Mouse (Mus musculus): ENCODE measurements around the gene Phf21b. TPM values are rescaled to one million over a fixed set of nuclear protein-coding genes. Genes with fewer than 3 reads are reported as not detected.

Phf21b gene
- polyA plus RNA-seq, 1 experiment from 2014 or later: 1.2 TPM

- no peak overlapping the region for H3K4me3 ChIP-seq
- H3K27me3 ChIP-seq (ENCODE audit: low read depth, poor library complexity, severe bottlenecking): no peaks in the 10 kb centered on the region
- H3K4me1 ChIP-seq: peaks cover 49% of the 10 kb centered on the region
- no peaks in the 10 kb centered on the region for H3K36me3 ChIP-seq
- WGBS: 76% methylated on average over 3 of the region's 3 CpGs
- DNase-seq (ENCODE audit: low spot score): no peak
- H3K9me3 ChIP-seq (replicated peaks): no peaks in the 10 kb centered on the region
- no peak overlapping the region for H3K27ac ChIP-seq
Measured at GRCm38 (mm10) chr15:84840560-84840959, 15.3 kb downstream of the Phf21b start.

DNA sequence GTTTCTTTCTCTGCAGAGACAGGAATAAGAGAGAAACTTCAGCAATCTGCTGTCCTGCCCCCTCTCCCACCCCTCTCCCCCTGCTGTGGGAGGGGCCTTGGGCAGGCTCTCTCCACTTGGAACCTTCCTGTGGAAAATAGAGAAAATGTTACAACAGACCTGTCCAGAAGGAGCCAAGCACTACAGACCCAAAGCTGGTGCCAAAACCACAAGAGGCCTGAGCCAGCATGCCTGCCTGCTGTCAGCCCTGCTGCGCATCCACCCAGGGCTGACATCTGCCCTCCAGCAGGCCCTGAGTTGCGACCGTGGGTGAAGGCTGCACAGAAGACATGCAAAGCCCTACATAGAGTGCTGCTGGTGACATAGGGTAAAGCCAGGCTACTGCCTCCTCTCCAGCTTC lies 16.3 kb downstream of the Phf21b start:
- 79% methylated on average over 3 of the region's 3 CpGs for WGBS
- H3K4me3 ChIP-seq: no peak overlapping the region
- H3K36me3 ChIP-seq: no peaks in the 10 kb centered on the region
- H3K27ac ChIP-seq: 0 out of 2 replicates have a peak overlapping the region, but pooled peaks have one; percentile 30
- H3K4me1 ChIP-seq: peaks cover 42% of the 10 kb centered on the region
- H3K9me3 ChIP-seq (replicated peaks): no peaks in the 10 kb centered on the region
- no peak for DNase-seq (ENCODE audit: low spot score)
- H3K27me3 ChIP-seq (ENCODE audit: low read depth, poor library complexity, severe bottlenecking): no peaks in the 10 kb centered on the region

- H3K4me3 ChIP-seq: no peak overlapping the region
- H3K27me3 ChIP-seq (ENCODE audit: low read depth, poor library complexity, severe bottlenecking): no peaks in the 10 kb centered on the region
- no peaks in the 10 kb centered on the region for H3K36me3 ChIP-seq
- peaks cover 28% of the 10 kb centered on the region for H3K4me1 ChIP-seq
- WGBS: 89% methylated on average over 6 of the region's 6 CpGs
- no peaks in the 10 kb centered on the region for H3K9me3 ChIP-seq (replicated peaks)
- H3K27ac ChIP-seq: no peak overlapping the region
- DNase-seq (ENCODE audit: low spot score): no peak
Measured at GRCm38 (mm10) chr15:84837896-84838295, 18.0 kb downstream of the Phf21b start.

DNA sequence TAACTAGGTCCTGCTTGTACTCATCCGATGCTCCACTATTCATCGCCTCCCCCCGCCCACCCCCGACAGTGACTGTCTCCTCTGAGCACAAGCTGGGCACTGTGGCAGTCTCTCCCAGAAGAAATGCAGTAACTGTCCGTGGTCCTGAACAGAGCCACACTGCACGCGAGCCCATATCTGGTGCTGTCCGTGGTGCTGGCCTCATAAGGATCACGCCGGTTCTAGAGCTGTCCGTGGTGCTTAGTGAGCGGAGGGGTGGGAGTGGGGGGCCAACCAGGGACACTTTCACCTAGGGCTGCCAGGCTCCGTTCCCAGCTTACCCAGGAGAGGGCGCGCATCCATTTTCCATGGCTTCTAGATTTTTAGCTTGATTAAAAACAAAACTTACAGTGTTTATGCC lies 26.4 kb downstream of the Phf21b start:
- DNase-seq (ENCODE audit: low spot score): peak; percentile 98
- peaks cover 18% of the 10 kb centered on the region for H3K4me1 ChIP-seq
- H3K27ac ChIP-seq: no peak overlapping the region
- no peaks in the 10 kb centered on the region for H3K36me3 ChIP-seq
- no peaks in the 10 kb centered on the region for H3K9me3 ChIP-seq (replicated peaks)
- H3K4me3 ChIP-seq: no peak overlapping the region
- H3K27me3 ChIP-seq (ENCODE audit: low read depth, poor library complexity, severe bottlenecking): no peaks in the 10 kb centered on the region
- 6% methylated on average over 15 of the region's 15 CpGs for WGBS

DNA sequence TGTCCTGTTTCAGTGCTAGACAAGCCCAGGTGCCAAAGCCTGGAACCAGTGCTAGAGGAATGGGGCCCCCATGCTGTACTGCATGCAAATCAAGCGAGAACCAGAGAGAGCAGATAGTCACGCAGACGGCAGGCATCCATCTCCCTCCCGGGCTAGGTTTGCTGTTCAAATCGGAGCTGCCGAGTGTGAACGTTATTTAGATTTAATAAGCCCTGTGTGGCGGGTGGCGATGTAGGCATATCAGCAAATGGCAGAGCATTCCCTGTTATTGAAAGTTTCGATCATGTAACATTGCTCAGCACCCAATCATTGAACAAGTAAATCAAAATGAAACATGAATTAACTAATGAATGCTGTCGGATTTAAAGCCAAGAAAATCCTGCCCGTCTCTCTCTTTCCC lies 27.2 kb downstream of the Phf21b start:
- no peak overlapping the region for H3K4me3 ChIP-seq
- H3K36me3 ChIP-seq: no peaks in the 10 kb centered on the region
- H3K27ac ChIP-seq: no peak overlapping the region
- H3K27me3 ChIP-seq (ENCODE audit: low read depth, poor library complexity, severe bottlenecking): no peaks in the 10 kb centered on the region
- WGBS: 94% methylated on average over 12 of the region's 12 CpGs
- H3K4me1 ChIP-seq: peaks cover 18% of the 10 kb centered on the region
- H3K9me3 ChIP-seq (replicated peaks): no peaks in the 10 kb centered on the region
- no peak for DNase-seq (ENCODE audit: low spot score)

GRCm38 (mm10) chr15:84823086-84823485 lies 32.8 kb downstream of the Phf21b start:
- H3K4me1 ChIP-seq: no peaks in the 10 kb centered on the region
- 93% methylated on average over 4 of the region's 4 CpGs for WGBS
- no peak overlapping the region for H3K4me3 ChIP-seq
- no peaks in the 10 kb centered on the region for H3K27me3 ChIP-seq (ENCODE audit: low read depth, poor library complexity, severe bottlenecking)
- no peaks in the 10 kb centered on the region for H3K36me3 ChIP-seq
- H3K9me3 ChIP-seq (replicated peaks): no peaks in the 10 kb centered on the region
- DNase-seq (ENCODE audit: low spot score): no peak
- H3K27ac ChIP-seq: no peak overlapping the region

DNA sequence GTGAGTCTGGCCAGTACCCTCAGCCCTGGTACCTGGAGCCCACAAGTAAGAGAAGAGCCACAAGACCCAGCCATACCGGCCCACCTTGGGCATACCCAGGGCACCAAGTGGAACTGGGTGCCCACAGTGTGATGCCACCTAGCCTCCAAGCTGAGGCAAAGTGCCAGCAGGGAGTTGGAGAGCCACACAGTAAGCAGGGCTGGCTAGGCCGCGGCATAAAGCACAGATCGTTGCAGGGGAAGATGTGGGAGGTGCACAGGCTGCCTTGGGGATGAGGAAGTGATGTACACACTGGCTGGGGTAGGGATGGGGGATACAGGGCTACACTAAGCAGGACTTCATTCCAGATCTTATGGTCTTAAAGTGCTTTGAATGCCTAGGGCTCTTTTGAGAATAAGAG lies 35.0 kb downstream of the Phf21b start:
- H3K9me3 ChIP-seq (replicated peaks): no peaks in the 10 kb centered on the region
- no peak overlapping the region for H3K27ac ChIP-seq
- no peaks in the 10 kb centered on the region for H3K27me3 ChIP-seq (ENCODE audit: low read depth, poor library complexity, severe bottlenecking)
- H3K4me3 ChIP-seq: no peak overlapping the region
- DNase-seq (ENCODE audit: low spot score): no peak
- H3K36me3 ChIP-seq: no peaks in the 10 kb centered on the region
- 94% methylated on average over 4 of the region's 4 CpGs for WGBS
- H3K4me1 ChIP-seq: no peaks in the 10 kb centered on the region

DNA sequence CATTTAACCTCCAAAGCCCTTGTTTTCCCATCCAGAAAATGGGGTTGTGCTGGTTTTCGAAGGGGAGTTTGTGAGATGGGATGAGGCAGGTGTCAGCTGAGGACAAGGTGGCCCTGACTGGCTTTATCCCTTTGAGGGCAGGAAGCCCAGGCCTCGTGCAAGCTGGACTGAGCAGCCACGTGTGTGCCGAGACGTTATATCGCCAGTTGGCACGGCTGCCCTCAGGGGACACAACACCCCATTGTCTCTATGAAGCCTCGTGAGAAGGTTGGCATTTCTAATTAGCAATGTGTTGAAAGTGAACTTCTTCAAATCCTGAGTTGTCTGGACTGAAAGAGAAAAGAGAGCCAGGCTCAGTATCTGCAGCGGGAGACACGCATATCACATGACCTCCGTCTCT lies 37.6 kb downstream of the Phf21b start:
- WGBS: 89% methylated on average over 11 of the region's 11 CpGs
- H3K27ac ChIP-seq: no peak overlapping the region

DNA sequence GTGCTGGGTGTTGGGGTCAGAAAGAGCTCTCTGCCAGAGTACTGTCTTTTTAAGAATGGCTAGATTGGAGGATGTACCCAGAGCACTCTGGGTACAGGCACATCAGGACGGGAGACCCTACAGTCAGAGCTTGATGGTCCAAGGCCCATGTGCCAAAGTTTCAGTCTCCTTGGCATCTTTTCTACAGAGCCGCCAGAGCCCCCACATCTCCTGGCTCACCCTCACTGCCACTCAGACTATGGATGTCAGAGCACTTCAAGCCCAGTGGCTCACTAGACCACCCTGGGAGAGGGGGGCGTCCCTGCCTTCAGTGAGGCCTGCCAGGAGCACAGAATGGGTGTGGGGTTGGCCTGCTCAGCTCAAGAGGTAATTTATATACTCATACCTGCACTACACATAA lies 38.3 kb downstream of the Phf21b start:
- Histone ChIP-seq H3K27me3 (ENCODE audit: low read depth, poor library complexity, severe bottlenecking) (no peaks in the 10 kb centered on the region), H3K4me3 (no peak overlapping the region), H3K9me3 (replicated peaks) (no peaks in the 10 kb centered on the region), H3K27ac (no peak overlapping the region), H3K36me3 (no peaks in the 10 kb centered on the region), H3K4me1 (peaks cover 14% of the 10 kb centered on the region)
- WGBS: 81% methylated on average over 3 of the region's 3 CpGs
- no peak for DNase-seq (ENCODE audit: low spot score)

More for the DNA sequence above, 37.6 kb downstream of the Phf21b start:
- peaks cover 8% of the 10 kb centered on the region; the same call in 1 of the 2 replicates for H3K4me1 ChIP-seq
- no peaks in the 10 kb centered on the region for H3K9me3 ChIP-seq (replicated peaks)
- no peaks in the 10 kb centered on the region for H3K27me3 ChIP-seq (ENCODE audit: low read depth, poor library complexity, severe bottlenecking)
- H3K4me3 ChIP-seq: no peak overlapping the region
- DNase-seq (ENCODE audit: low spot score): no peak
- H3K36me3 ChIP-seq: no peaks in the 10 kb centered on the region

DNA sequence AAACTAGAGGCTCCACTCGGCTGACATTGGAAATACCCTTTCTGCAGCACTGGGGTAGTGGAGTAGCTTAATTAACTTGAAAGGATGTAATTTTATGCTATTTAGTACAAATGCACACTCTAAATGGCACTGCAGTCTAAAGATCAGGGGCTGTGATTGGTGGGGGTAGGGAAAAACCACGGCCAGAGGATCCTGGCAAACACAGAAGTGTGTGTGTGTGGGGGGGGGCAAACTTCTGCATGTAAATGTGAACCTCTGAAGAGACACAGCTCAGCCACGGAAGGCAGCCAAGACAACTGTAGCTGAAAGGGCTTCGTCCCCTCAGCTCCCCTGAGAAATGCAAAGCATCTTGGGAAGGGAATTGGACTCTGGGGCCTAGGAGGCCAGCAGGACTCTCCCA lies 40.7 kb downstream of the Phf21b start:
- H3K4me3 ChIP-seq: no peak overlapping the region
- peaks cover 27% of the 10 kb centered on the region for H3K4me1 ChIP-seq
- H3K36me3 ChIP-seq: no peaks in the 10 kb centered on the region
- no peak overlapping the region for H3K27ac ChIP-seq
- no peaks in the 10 kb centered on the region for H3K9me3 ChIP-seq (replicated peaks)
- WGBS: 62% methylated on average over 4 of the region's 4 CpGs
- H3K27me3 ChIP-seq (ENCODE audit: low read depth, poor library complexity, severe bottlenecking): peaks cover 6% of the 10 kb centered on the region; the same call in 1 of the 2 replicates
- no peak for DNase-seq (ENCODE audit: low spot score)

DNA sequence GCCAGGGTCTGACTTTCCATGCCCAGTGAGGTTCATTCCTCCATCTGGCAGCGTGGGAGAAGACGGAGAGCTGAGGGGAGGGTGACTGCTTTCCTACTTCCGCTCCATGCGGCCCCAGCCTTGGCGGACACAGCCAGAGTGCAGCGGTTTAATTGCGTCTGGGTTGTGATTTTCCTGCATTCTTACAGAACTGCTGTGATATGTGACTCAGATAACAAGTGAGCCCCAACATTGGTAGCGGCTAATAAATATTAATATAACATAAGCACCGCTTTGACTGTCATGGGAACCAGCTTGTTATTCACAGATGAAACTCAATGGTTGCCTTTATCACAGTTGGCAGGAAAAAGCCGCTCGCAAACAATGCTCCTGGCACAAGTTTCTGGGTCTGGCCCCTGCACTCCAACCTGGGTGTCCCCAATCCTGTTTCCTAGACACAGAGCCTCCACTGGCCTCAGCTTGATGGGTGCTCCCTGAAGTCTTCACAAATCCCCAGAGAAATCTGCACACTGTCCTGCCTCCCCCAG lies 43.0 kb downstream of the Phf21b start:
- 89% methylated on average over 11 of the region's 11 CpGs for WGBS
- Histone ChIP-seq H3K4me3 (no peak overlapping the region), H3K9me3 (replicated peaks) (no peaks in the 10 kb centered on the region), H3K27ac (no peak overlapping the region), H3K36me3 (no peaks in the 10 kb centered on the region), H3K4me1 (peaks cover 46% of the 10 kb centered on the region), H3K27me3 (ENCODE audit: low read depth, poor library complexity, severe bottlenecking) (peaks cover 6% of the 10 kb centered on the region; the same call in 1 of the 2 replicates)
- no peak for DNase-seq (ENCODE audit: low spot score)

DNA sequence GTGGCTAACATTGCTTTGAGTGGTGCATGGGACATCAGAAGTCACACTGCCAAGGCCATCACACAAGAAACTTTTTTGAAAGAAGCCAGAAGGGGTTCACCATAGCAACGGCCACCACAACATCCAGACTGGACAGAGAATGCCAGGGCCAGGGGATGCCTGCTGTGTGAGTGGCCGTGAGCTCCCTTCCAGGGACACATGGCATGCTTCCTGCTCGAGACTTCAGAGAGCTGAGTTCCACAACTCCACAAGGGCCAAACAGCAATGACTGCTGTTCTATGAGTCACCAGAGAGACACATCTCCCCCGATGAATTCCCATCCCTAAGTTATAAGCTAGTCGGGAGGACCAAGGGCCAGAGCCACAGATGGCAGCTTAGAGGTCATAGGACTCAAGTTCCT lies 44.7 kb downstream of the Phf21b start:
- 83% methylated on average over 5 of the region's 5 CpGs for WGBS
- no peaks in the 10 kb centered on the region for H3K9me3 ChIP-seq (replicated peaks)
- H3K27ac ChIP-seq: no peak overlapping the region
- DNase-seq (ENCODE audit: low spot score): no peak
- peaks cover 46% of the 10 kb centered on the region for H3K4me1 ChIP-seq
- H3K36me3 ChIP-seq: peaks cover 6% of the 10 kb centered on the region
- peaks cover 14% of the 10 kb centered on the region; the same call in 1 of the 2 replicates for H3K27me3 ChIP-seq (ENCODE audit: low read depth, poor library complexity, severe bottlenecking)
- H3K4me3 ChIP-seq: no peak overlapping the region

- Histone ChIP-seq H3K27me3 (ENCODE audit: low read depth, poor library complexity, severe bottlenecking) (peaks cover 14% of the 10 kb centered on the region; the same call in 1 of the 2 replicates), H3K4me3 (0 out of 2 replicates have a peak overlapping the region, but pooled peaks have one; percentile 7), H3K9me3 (replicated peaks) (no peaks in the 10 kb centered on the region), H3K4me1 (peaks cover 38% of the 10 kb centered on the region), H3K36me3 (peaks cover 24% of the 10 kb centered on the region), H3K27ac (no peak overlapping the region)
- DNase-seq (ENCODE audit: low spot score): peak; percentile 40
- 24% methylated on average over 21 of the region's 21 CpGs for WGBS
Measured at GRCm38 (mm10) chr15:84809275-84809952, 46.4 kb downstream of the Phf21b start.
